Mouse (Mus musculus): ENCODE results near the gene Gba2. TPM values are rescaled to one million over a fixed set of nuclear protein-coding genes. Genes with fewer than 3 reads are reported as not detected.

Gba2 gene
- 61.8 TPM for polyA plus RNA-seq (2015; fragmentation: Illumina TruSeq; extraction: RNeasy Lipid Tissue Mini Kit (QIAGEN cat#74804); ENCODE audit: low read depth, low replicate concordance)

GRCm38 (mm10) chr4:43578376-43579204 lies at the start of gene Gba2, which contains the start of gene Rgp1:
Gene Gba2, minus strand, starts transcription at chr4:43578873.
Gene Rgp1, plus strand, starts transcription at chr4:43578715.

DNA sequence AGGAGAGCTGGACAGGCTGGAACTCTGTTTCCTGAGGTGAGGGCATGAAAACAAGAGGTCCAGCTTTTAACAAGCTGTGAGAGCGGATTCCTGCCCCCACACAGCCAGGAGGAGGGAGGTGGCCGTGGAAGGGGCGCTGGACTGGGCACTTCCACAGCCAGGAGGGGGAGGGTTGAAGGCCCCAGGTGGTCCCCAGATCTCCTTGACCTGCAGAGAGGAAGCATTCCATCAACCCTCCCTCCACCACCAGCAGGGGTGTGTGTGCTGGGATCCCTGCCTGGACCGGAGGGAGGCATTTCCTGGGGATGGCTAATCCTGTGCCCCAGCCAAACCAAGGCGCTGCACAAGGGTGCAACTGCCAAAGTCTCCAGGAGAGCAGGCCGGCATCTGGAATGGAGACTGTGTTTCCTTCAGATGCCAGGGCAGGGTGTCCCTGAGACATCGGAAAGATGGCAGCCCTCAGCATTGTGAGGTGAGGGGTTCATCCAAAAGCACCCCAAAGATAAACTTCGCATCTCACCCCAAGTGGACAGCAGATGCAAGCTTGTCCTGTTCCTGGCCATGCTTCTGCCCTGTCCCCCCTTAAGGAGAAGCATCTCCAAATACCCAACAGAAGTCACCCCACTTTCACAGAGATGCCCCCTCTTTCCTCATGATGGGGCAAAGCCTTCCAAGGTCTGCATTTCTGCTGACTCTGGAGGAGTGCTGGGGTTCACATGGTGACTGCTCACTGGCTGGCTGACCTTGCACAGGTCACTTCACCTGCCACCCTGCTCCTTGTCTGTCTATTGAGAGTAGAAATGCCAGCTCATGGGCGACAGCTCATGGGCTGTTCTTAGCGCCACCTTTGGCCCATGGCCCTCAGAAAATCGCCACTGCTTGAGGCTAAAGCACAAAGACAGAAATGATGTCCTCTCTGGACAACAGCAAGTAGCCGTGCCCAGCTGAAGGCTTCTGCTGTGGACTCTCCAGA lies 6.1 kb upstream of the Gba2 start, which contains the start of gene Msmp:
TSS of gene Msmp (minus strand) at position 51 of the 973 bp plus-strand sequence.

GRCm38 (mm10) chr4:43561997-43562768 lies 16.5 kb downstream of the Gba2 start, which contains the start of the genes Creb3 and Tln1:
Gene Creb3, plus strand, starts transcription at chr4:43562332.
Gene Tln1, minus strand, starts transcription at chr4:43562691.

Other genes with a start within 250 kb of the Gba2 start
- 66.1 TPM for gene Rusc2, start 196.9 kb downstream of the Gba2 start, polyA plus RNA-seq (2015; fragmentation: Illumina TruSeq; extraction: RNeasy Lipid Tissue Mini Kit (QIAGEN cat#74804); ENCODE audit: low read depth, low replicate concordance)
- gene Fam166b, start 149.7 kb downstream of the Gba2 start, polyA plus RNA-seq (2015; fragmentation: Illumina TruSeq; extraction: RNeasy Lipid Tissue Mini Kit (QIAGEN cat#74804); ENCODE audit: low read depth, low replicate concordance): 3.6 TPM
- 60.5 TPM for gene Tesk1, start 136.9 kb downstream of the Gba2 start, polyA plus RNA-seq (2015; fragmentation: Illumina TruSeq; extraction: RNeasy Lipid Tissue Mini Kit (QIAGEN cat#74804); ENCODE audit: low read depth, low replicate concordance)
- gene Cd72, start 124.2 kb downstream of the Gba2 start, polyA plus RNA-seq (2015; fragmentation: Illumina TruSeq; extraction: RNeasy Lipid Tissue Mini Kit (QIAGEN cat#74804); ENCODE audit: low read depth, low replicate concordance): 2.9 TPM
- not detected for gene Sit1, start 95.1 kb downstream of the Gba2 start, polyA plus RNA-seq (2015; fragmentation: Illumina TruSeq; extraction: RNeasy Lipid Tissue Mini Kit (QIAGEN cat#74804); ENCODE audit: low read depth, low replicate concordance)
- 58.5 TPM for gene Ccdc107, start 86.0 kb downstream of the Gba2 start, polyA plus RNA-seq (2015; fragmentation: Illumina TruSeq; extraction: RNeasy Lipid Tissue Mini Kit (QIAGEN cat#74804); ENCODE audit: low read depth, low replicate concordance)
- 1.8 TPM for gene Arhgef39, start 79.2 kb downstream of the Gba2 start, polyA plus RNA-seq (2015; fragmentation: Illumina TruSeq; extraction: RNeasy Lipid Tissue Mini Kit (QIAGEN cat#74804); ENCODE audit: low read depth, low replicate concordance)
- gene Car9, start 71.9 kb downstream of the Gba2 start, polyA plus RNA-seq (2015; fragmentation: Illumina TruSeq; extraction: RNeasy Lipid Tissue Mini Kit (QIAGEN cat#74804); ENCODE audit: low read depth, low replicate concordance): 1.2 TPM
- 16.8 TPM for gene Tpm2, start 55.1 kb downstream of the Gba2 start, polyA plus RNA-seq (2015; fragmentation: Illumina TruSeq; extraction: RNeasy Lipid Tissue Mini Kit (QIAGEN cat#74804); ENCODE audit: low read depth, low replicate concordance)
- gene Creb3, start 16.5 kb downstream of the Gba2 start, polyA plus RNA-seq (2015; fragmentation: Illumina TruSeq; extraction: RNeasy Lipid Tissue Mini Kit (QIAGEN cat#74804); ENCODE audit: low read depth, low replicate concordance): 65.5 TPM
- gene Tln1, start 16.2 kb downstream of the Gba2 start, polyA plus RNA-seq (2015; fragmentation: Illumina TruSeq; extraction: RNeasy Lipid Tissue Mini Kit (QIAGEN cat#74804); ENCODE audit: low read depth, low replicate concordance): 40.4 TPM
- gene Rgp1, start 158 bp downstream of the Gba2 start, polyA plus RNA-seq (2015; fragmentation: Illumina TruSeq; extraction: RNeasy Lipid Tissue Mini Kit (QIAGEN cat#74804); ENCODE audit: low read depth, low replicate concordance): 28.2 TPM
- not detected for gene Msmp, start 5.6 kb upstream of the Gba2 start, polyA plus RNA-seq (2015; fragmentation: Illumina TruSeq; extraction: RNeasy Lipid Tissue Mini Kit (QIAGEN cat#74804); ENCODE audit: low read depth, low replicate concordance)
- gene Npr2, start 53.1 kb upstream of the Gba2 start, polyA plus RNA-seq (2015; fragmentation: Illumina TruSeq; extraction: RNeasy Lipid Tissue Mini Kit (QIAGEN cat#74804); ENCODE audit: low read depth, low replicate concordance): 48.5 TPM
- 1.5 TPM for gene Spag8, start 74.7 kb upstream of the Gba2 start, polyA plus RNA-seq (2015; fragmentation: Illumina TruSeq; extraction: RNeasy Lipid Tissue Mini Kit (QIAGEN cat#74804); ENCODE audit: low read depth, low replicate concordance)
- gene Hint2, start 77.6 kb upstream of the Gba2 start, polyA plus RNA-seq (2015; fragmentation: Illumina TruSeq; extraction: RNeasy Lipid Tissue Mini Kit (QIAGEN cat#74804); ENCODE audit: low read depth, low replicate concordance): 69.8 TPM
- 40.7 TPM for gene Tmem8b, start 90.1 kb upstream of the Gba2 start, polyA plus RNA-seq (2015; fragmentation: Illumina TruSeq; extraction: RNeasy Lipid Tissue Mini Kit (QIAGEN cat#74804); ENCODE audit: low read depth, low replicate concordance)
- gene Fam221b, start 90.3 kb upstream of the Gba2 start, polyA plus RNA-seq (2015; fragmentation: Illumina TruSeq; extraction: RNeasy Lipid Tissue Mini Kit (QIAGEN cat#74804); ENCODE audit: low read depth, low replicate concordance): 1.6 TPM
- gene Olfr70, start 121.9 kb upstream of the Gba2 start, polyA plus RNA-seq (2015; fragmentation: Illumina TruSeq; extraction: RNeasy Lipid Tissue Mini Kit (QIAGEN cat#74804); ENCODE audit: low read depth, low replicate concordance): not detected
- not detected for gene Olfr71, start 131.4 kb upstream of the Gba2 start, polyA plus RNA-seq (2015; fragmentation: Illumina TruSeq; extraction: RNeasy Lipid Tissue Mini Kit (QIAGEN cat#74804); ENCODE audit: low read depth, low replicate concordance)
- 2.0 TPM for gene Hrct1, start 148.3 kb upstream of the Gba2 start, polyA plus RNA-seq (2015; fragmentation: Illumina TruSeq; extraction: RNeasy Lipid Tissue Mini Kit (QIAGEN cat#74804); ENCODE audit: low read depth, low replicate concordance)
- 1.3 TPM for gene Spaar, start 151.2 kb upstream of the Gba2 start, polyA plus RNA-seq (2015; fragmentation: Illumina TruSeq; extraction: RNeasy Lipid Tissue Mini Kit (QIAGEN cat#74804); ENCODE audit: low read depth, low replicate concordance)
- not detected for gene Olfr159, start 192.1 kb upstream of the Gba2 start, polyA plus RNA-seq (2015; fragmentation: Illumina TruSeq; extraction: RNeasy Lipid Tissue Mini Kit (QIAGEN cat#74804); ENCODE audit: low read depth, low replicate concordance)
- gene Olfr156, start 245.0 kb upstream of the Gba2 start, polyA plus RNA-seq (2015; fragmentation: Illumina TruSeq; extraction: RNeasy Lipid Tissue Mini Kit (QIAGEN cat#74804); ENCODE audit: low read depth, low replicate concordance): not detected

Data from brain, adult 10 weeks (tissue).